Mouse (Mus musculus): ENCODE measurements around the gene Lztr1.

Gene Lztr1

DNA sequence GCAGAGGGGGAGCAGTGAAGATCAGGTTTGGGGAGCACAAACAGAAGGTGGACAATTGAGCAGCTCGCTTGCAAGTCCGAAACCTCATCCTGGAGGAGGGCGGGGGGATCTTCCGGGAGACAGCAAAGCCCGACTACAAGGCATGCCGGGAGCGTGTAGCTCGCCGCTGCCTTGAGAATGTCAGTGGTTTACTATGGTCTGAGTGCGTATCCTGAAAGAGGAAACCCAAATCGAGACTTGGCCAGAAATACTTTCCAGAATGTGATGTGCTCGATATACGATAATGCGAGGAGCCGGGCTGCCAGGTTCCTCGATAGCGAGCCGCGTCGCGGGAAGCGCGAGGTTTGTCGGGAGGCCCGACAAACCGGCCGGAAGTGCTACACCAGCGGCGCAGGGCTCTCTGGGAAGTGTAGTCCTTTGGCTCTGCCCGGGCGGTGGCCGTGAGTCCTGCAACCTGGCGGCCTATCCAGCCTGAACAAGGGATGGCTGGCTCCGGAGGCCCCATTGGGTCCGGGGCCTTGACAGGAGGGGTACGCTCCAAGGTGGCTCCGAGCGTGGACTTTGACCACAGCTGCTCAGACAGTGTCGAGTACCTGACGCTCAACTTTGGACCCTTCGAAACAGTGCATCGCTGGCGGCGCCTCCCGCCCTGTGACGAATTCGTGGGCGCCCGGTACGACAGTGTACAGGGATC, at the start of gene Lztr1:
Gene Lztr1, plus strand, starts transcription at position 143 of the 694 bp plus-strand sequence.
- DNase-seq (ENCODE audit: low read depth, low spot score) = peak; percentile 79

- DNase-seq (ENCODE audit: low read depth, low spot score) = no peak
Observed at GRCm38 (mm10) chr16:17460254-17460653, 48.2 kb upstream of the Lztr1 start.

DNA sequence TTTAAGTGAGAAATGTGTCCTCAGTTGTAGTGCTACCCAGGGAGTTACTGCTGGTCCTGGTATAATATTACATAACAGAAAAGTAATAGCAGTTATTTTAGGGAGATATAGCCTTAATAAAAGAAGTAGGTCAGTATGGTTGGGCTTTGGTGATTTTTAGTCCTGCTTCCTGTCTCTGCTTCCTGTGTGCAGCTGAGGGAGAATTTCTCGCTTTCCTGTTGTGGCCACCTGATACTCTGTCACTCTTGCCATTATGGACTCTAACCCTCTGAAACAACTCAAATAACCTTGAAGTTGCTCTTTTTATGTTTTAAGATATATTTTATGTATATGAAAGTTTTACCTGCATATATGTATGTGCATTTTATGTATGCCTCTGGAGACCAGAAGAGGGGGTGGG, 46.9 kb upstream of the Lztr1 start:
- no peak for DNase-seq (ENCODE audit: low read depth, low spot score)

- no peak for DNase-seq (ENCODE audit: low read depth, low spot score)
Observed at GRCm38 (mm10) chr16:17463184-17463583, 45.3 kb upstream of the Lztr1 start.

DNA sequence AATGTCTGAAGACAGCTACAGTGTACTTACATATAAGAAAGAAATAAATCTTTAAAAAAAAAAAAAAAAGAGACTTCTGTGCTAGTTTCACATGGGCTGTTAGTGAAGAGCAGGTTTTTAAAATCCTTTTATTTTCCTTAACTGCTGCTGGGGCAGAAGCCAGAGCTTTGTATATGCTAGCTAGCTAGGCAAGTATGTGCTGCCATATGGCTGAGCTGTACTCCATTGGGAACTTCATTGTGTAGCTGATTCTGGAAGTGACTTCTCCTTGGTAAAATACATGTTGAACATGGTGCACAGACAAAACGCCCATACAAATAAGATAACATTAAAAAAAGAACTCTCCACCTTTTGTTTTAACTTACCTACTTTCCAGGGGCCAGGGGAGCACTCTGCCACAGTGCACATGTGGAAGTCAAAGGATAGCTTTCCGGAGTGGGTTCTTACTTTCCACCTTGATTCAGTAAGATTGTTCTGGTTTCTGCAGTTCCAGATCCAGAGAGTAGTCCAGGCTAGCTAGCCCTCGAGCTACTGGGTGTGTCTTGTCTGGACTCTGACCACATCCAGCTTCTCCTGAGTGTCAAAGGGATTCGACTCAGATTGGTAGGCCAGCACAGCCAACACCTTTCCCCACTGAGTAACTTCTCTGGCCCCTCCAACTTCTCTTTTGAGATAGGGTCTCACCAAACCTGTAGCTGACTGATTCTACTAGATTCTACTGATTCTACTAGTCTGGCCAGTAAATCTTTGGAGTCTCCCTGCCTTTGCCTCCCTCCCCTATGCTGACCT, 41.4 kb upstream of the Lztr1 start:
- DNase-seq (ENCODE audit: low read depth, low spot score) = no peak

DNA sequence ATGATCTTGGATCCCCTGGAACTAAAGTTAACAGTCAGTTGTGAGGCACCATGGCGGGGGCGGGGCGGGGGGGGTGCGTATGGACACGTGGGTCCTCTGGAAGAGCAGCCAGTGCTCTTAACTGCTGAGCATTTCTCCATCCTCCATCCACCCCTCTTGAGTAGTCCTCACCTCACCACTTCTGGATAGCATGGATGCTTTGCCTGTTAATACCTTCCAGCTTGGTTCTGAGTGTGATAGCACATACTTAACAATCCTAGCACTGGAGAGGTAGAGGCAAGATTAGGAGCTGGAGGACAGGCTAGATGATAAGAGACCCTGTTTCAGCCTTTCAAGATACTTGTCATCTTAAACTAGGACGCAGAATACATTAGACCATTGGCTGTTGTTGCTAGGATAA, 36.0 kb upstream of the Lztr1 start:
- DNase-seq (ENCODE audit: low read depth, low spot score) = no peak

DNA sequence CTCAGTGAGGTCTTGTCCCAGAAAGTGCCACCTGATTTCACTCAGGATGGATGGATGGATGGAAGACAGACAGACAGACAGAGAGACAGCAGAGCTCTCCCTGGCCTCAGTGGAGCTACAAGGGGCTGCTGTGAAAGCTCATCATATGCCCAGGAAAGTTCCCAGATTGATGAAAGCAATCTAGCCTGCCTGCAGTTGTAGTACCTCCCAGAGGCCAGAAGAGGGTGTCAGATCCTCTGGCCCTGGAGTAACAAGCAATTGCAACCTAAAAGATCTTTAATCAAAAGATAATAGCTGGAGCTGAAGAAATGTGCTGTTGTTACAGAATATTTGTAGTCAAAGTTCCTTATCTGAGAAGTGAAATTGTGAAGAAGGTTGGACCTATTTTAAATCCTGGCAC, 34.4 kb upstream of the Lztr1 start:
- DNase-seq (ENCODE audit: low read depth, low spot score) = no peak

- DNase-seq (ENCODE audit: low read depth, low spot score) = no peak
Observed at GRCm38 (mm10) chr16:17474761-17475160, 33.7 kb upstream of the Lztr1 start.

- no peak for DNase-seq (ENCODE audit: low read depth, low spot score)
Observed at GRCm38 (mm10) chr16:17475326-17475725, 33.2 kb upstream of the Lztr1 start.

DNA sequence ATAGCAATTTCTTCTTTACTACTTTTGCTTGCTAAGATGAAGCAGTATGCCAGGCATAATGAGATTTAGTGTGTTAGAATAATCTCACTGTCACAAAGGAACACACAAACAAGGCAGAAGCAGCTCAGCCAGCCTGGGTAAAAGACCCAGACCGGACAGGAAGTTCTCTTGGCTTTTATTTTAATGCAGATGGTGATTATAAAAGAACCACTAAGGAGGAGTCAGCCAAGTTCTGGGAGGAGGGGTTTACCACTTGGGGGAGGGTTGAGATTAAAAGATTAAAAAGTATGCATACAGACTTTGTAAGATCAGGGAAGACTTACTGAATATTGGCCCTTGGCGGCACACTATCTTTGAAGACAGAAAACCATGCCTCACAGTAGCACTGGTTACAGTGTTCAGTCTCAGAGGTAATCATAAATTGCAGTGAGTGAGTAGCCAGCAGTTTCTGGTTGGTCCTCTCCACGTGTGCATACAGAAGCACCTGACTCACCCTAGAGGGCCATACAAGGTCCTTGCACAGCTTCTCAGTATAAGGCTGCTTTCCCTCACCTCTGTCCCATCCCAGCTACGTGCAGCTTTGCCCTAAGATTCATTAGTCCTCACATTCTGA, 30.1 kb upstream of the Lztr1 start:
- DNase-seq (ENCODE audit: low read depth, low spot score) = no peak

GRCm38 (mm10) chr16:17481465-17481864, 27.0 kb upstream of the Lztr1 start:
- no peak for DNase-seq (ENCODE audit: low read depth, low spot score)

DNA sequence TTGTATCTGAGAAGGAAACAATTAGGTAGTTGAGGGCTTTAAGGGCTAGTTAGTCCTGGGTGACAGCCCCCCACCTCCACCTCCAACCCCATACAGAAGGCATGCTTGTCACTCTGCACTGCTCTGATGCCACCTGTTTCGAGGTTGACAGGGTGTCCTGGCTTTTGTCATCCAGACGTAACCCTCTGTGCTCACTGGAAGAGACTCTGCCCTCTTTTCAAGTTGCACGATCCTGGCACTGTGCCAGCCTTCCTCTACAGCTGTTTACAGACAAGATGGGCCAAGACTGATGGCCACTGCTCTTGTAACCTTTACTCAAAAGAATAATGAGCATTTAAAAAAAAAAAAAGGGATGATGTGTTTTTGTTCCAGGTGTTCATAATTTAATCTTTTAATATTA, 22.0 kb upstream of the Lztr1 start:
- no peak for DNase-seq (ENCODE audit: low read depth, low spot score)

DNA sequence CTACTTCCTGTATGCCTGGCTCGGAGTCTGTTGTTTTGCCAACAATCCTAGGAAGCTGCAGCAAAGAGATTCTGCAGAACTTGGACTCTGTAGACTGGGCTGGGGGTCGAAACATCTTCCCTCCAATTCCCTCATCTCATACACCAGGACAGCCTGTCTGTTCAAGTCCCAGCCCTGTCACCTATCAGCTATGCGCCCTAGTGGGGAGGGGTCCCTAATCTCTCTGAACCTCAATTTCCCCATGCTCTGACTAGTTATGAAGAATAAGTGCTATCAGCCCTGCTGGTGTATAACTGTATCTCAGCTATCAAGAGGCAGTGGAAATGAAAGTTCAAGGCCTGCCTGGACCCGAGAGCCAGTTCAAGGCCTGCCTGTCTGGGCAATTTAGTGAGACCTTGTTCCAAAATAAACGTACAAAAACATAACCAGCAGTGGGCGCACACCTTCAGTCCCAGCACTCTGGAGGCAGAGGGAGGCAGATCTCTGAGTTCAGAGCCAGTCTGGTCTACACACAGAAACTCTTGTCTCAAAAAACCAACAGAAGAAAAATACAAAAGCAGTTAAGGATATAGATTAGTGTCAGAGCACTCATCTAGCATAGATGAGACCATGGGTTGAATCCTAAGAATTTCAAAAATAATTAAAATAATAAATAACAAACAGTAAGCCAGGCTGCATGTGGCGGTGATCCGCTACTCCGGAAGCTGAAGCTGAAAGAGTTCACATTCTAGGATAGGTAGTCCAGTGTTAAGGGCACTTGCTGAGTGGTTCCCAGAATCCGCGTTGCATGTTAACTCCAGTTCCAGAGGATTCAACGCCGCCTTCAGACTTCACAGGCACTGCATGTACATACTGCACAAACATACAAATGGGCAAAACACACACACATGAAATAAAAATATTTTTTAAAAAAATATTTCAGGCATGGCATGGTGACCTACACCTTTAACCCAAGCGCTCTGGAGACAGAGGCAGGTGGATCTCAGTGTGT, 19.7 kb upstream of the Lztr1 start:
- no peak for DNase-seq (ENCODE audit: low read depth, low spot score)

GRCm38 (mm10) chr16:17489469-17490111, 18.9 kb upstream of the Lztr1 start, which contains the start of gene Aifm3:
TSS of gene Aifm3 (plus strand) at chr16:17489611.
- DNase-seq (ENCODE audit: low read depth, low spot score) = no peak

GRCm38 (mm10) chr16:17491154-17491553, 17.3 kb upstream of the Lztr1 start:
- DNase-seq (ENCODE audit: low read depth, low spot score) = no peak

- no peak for DNase-seq (ENCODE audit: low read depth, low spot score)
Observed at GRCm38 (mm10) chr16:17491896-17492561, 16.5 kb upstream of the Lztr1 start.

GRCm38 (mm10) chr16:17496499-17497305, 11.8 kb upstream of the Lztr1 start:
- DNase-seq (ENCODE audit: low read depth, low spot score) = no peak

DNA sequence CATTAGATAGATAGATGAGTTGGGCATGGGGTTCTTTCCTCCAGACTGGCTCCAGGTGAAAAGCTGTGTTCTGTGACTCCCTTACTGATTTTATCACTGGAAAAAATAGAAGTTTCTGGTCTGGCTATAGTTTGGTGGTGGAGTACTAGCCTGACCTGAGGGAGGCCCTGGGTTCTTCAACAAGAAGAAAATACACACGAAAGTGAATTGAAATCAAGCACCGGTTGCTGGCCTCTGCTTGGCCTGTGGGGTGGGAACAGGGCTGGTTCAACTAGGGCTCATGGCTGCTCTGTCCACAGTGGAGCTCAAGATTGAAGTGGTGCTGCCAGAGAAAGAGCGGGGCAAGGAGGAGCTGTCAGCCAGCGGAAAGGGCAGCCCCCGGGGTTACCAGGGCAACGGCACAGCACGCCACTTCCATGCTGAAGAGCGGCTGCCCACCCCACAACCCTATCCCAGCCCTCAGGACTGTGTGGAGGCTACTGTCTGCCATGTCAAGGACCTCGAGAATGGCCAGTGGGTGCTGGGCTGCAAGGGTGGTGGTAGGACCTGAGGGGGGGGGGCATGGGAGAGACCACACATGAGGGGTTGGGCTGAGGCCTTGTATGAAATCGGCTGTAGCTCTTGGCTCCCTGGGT, 9.1 kb upstream of the Lztr1 start:
- DNase-seq (ENCODE audit: low read depth, low spot score) = no peak

GRCm38 (mm10) chr16:17502681-17503080, 5.8 kb upstream of the Lztr1 start:
- DNase-seq (ENCODE audit: low read depth, low spot score) = no peak

All from embryo, embryonic 11.5 days (tissue).